Mouse (Mus musculus) kidney, adult 8-10 months (tissue): Measurements from ENCODE around the gene Dtnbp1.
A peak's percentile ranks its signal among the peaks of the same experiment; 100 is the strongest.

Experiments
- DNase-seq, 2 experiments: peaks; one replicate each; pipeline ENCODE4 v3.0.0; 2022

The Dtnbp1 gene

DNA sequence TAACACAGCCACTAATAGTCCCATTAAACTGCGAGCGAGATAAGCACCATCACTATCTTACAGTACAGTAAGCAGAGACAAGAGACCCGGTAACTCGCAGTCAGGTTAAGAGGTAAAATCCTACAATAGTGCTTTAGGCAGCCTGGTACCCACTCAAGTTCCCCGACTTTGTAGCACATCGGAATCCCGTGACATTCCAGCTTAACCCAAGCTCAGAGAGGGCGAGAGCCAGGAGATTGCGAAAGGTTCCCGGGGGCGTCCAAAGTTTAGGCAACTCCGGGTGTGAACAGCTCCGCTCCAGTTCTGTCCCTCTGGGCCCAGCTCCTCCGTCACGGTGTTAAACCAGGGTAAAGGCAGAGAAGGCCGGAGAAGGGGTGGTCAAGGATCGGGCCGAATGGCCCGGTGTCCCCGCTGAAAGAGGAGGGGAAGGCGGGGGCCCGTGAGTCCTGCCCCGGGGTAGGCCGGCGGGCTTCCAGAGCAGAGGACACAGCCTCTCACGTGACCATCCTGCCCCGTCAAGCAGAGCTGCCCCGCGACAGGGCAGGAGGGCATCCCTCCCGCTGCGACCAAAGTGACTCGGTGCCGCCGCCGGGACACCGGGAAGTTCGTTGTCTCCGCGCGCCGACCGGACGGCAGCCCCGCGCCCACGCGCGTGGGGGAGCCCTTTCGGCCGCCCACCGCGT, 578 bp downstream of the Dtnbp1 start:
- DNase-seq = peak; percentile 84 to 85

GRCm38 (mm10) chr13:45000836-45001227, 1.1 kb downstream of the Dtnbp1 start:
- peak; percentile 41 to 43 for DNase-seq

DNA sequence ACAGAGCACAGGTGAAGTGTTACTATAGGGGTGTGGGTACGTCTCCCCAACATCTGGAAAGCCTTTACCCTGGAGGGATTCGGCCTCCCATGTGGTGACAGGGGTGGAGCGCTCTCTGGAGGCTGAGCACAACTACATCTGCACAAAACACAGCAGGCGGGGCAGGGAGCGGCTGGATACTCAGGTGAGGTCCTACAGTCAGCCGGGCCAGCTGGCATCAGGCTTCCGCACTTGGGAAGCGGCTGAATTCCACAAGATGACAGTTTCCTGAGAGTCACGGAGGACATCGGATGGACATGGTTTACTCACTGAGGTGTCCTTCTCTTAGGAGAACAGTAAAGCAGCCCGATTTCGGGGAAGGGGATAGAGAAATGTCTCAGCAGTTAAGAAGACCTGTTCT, 2.7 kb downstream of the Dtnbp1 start:
- DNase-seq = no peak

- no peak for DNase-seq
Measured at GRCm38 (mm10) chr13:44996339-44996738, 5.6 kb downstream of the Dtnbp1 start.

- no peak for DNase-seq
Measured at GRCm38 (mm10) chr13:44992550-44993205, 9.3 kb downstream of the Dtnbp1 start.

- DNase-seq = no peak
Measured at GRCm38 (mm10) chr13:44991936-44992335, 10.0 kb downstream of the Dtnbp1 start.

DNA sequence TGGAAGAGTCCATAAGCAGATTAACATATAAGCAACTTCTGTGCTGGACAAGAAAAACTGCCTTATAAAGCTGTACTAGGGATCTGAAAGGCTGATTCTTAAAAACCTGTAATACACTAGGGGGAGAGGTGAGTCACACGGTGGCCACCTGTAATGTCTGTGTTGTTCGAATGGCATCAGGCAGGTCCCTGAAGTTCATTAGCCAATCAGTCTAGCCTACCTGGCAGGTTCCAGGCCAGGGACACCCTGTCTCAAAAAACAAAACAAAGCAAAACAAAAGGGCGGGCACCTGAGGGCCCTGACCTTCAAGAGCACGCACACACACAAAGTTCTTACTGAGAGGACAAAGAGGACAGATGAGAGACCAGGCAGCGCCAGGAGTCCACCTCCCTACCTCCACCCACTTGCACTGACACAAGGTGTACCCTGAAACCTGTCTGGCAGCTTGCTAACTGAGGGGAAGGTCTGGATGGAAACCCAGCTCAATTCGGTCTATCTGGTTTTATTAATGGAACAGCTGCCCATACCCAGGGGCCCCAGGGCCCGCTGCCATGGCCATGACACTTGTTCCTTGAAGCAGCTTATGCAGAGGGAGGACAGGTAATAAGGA, 11.8 kb downstream of the Dtnbp1 start:
- peak; percentile 21 to 50 for DNase-seq

DNA sequence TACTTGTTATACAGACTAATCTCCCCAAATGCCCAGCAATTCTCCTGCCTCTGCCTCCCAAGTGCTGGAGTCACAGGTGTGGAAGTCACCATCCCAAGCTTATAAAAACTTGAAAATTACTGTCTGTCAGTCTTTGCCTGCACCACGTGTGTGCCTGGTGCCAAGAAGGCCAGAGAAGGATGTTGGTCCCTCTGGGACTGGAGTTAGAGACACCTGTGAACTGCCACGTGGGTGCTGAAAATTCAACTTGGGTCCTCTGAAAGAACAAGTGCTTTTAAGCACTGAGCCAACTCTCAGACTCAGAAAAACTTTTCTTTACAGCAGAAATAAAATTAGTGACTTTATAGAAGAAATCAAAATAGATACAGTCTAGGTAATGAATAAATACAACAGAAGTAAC, 15.6 kb downstream of the Dtnbp1 start:
- DNase-seq = no peak

DNA sequence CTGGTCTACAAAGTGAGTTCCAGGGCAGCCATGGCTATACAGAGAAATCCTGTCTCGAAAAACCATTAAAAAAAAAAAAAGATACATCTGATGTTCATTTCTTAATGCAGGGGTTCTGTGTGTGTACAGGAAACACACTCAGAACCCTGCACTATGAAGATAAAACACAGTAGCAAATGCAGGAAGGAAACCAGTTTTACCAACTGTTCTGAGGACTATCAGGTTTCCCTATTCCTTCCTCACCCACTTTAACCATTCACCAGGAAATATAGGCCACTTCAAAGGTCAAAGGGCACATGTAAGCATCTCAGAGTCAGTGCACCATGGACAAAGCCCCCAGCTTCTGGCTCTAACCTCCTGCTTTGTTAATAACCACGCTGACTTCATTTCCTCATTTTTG, 16.6 kb downstream of the Dtnbp1 start:
- DNase-seq = no peak

GRCm38 (mm10) chr13:44983635-44984401, 18.1 kb downstream of the Dtnbp1 start:
- DNase-seq = no peak

- DNase-seq = no peak
Measured at GRCm38 (mm10) chr13:44982799-44983198, 19.1 kb downstream of the Dtnbp1 start.

DNA sequence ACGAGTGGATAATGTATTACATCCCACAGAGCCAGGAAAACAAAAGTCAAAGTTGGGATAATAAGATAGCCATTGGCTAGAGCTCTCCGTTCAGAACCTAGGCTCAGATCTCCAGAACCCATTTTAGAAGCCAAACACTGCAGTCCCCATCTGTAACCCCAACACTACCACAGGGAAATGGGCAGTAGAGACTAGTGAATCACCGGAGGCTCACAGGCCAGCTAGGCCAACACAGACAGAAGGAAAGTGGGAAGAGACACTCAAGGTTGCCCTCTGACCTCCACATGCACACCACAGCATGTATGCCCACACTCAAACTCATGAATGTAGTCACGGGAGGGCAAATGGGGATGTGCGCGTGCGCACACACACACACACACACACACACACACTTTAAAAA, 22.5 kb downstream of the Dtnbp1 start:
- no peak for DNase-seq

DNA sequence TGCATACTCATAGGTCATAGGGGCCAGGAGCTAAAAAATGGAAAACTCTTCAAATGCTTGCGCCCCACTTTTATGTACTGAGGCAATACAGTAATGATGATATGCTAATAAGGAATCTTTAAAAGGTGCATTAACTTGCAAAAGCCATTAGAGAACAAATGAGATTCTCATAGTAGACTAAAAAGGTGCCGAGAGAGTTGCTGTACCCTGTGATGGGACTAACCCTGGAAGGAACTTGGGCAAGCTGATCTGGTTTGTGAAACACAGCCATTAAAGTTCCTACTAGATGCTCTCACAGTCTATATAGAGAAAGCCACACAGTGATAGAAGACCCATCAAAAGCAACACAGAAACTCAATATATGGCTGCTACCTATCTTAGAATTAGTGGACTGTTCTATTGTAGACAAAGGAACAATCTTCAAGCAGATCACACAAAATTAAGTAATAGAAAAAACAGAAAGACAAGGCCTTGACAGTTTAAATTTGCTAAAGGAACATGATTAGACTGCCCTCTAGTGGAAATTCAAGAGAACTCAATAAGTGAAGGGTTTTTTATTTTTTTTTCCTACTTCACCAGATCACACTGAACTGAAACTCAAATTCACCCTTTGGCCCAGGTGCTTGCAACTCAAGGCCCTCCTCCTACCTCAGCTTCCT, 24.3 kb downstream of the Dtnbp1 start:
- no peak for DNase-seq

- DNase-seq = no peak
Measured at GRCm38 (mm10) chr13:44977059-44977458, 24.9 kb downstream of the Dtnbp1 start.

- peak in 1 of 2 experiments; percentile 18 for DNase-seq
Measured at GRCm38 (mm10) chr13:44960542-44961291, 41.2 kb downstream of the Dtnbp1 start.

GRCm38 (mm10) chr13:44957049-44957448, 44.9 kb downstream of the Dtnbp1 start:
- no peak for DNase-seq

- no peak for DNase-seq
Measured at GRCm38 (mm10) chr13:44955781-44956180, 46.2 kb downstream of the Dtnbp1 start.

DNA sequence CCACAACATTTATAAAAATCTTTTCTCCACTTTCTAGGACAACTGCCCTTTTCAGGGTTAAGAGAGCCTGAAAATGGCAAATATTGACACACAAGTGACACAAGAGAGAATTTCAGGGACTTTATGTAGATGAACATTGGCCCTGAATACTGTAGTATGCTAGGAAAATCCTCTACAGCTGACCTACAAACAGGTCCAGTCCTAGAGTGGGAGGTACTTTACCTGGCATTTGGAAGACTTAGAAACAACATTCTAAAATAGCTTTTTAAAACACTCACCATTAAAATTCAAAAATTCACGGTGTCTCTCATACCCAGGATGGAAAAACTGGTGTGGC, 47.7 kb downstream of the Dtnbp1 start:
- no peak for DNase-seq

GRCm38 (mm10) chr13:44953546-44954231, 48.3 kb downstream of the Dtnbp1 start:
- DNase-seq = no peak

DNA sequence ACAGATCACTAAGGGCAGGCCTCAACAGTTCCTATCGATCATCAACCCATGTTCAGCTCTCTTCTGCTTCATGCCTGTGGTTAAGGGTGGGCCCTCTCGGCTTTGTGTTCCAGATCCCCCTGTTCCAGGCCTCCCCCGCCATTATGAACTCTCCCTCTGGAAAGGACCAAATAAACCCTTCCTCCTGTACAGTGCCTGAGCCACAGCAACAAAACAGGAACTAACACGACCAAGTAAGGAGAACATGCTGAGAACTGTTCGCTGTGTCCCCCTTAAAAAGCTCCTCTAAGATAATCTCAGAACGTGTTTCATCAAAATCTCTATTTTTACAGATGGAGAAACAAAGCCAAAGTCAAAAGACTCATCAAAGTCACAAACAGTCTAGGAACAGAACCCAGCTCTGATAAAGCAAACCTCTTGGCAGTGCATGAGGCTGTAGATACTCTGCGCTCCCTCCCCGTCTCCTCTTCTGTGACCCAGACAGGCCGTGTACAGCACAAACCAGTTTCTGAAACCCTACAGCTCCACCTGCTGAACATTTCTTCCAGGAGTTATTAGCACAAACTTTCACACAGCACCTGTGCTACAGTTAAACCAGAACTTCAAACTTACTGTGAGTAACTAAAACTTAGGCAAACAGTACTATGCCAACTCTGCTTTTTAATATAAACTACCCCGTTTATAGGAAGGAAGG, 49.4 kb downstream of the Dtnbp1 start:
- DNase-seq = peak in 1 of 2 experiments; percentile 13
